Mouse (Mus musculus) splenic B cell, adult 2 months (primary cell): ENCODE measurements at regions not wholly inside any gene's neighbourhood (a gene's known extent, or its start where the extent isn't known, plus 50 kb on each side); places are given as distances from the start of the nearest gene placed in this dataset.

Source experiments
- DNase-seq: peaks from one replicate; pipeline ENCODE4 v3.0.0-alpha.2; 2011; ENCODE audit warnings: low read depth, low spot score
- H3K27me3 ChIP-seq: 2 replicates; pipeline ENCODE4 v1.6.1; 2012; ENCODE audit warnings: mild to moderate bottlenecking, low read length, moderate library complexity, mixed read lengths; ENCODE audit not compliant: control insufficient read depth, poor library complexity, insufficient read depth, severe bottlenecking
- H3K36me3 ChIP-seq: 2 replicates; pipeline ENCODE4 v1.6.1; 2012; ENCODE audit warnings: mild to moderate bottlenecking, low read length, moderate library complexity, mixed read lengths; ENCODE audit not compliant: control insufficient read depth, poor library complexity, insufficient read depth, severe bottlenecking

DNA sequence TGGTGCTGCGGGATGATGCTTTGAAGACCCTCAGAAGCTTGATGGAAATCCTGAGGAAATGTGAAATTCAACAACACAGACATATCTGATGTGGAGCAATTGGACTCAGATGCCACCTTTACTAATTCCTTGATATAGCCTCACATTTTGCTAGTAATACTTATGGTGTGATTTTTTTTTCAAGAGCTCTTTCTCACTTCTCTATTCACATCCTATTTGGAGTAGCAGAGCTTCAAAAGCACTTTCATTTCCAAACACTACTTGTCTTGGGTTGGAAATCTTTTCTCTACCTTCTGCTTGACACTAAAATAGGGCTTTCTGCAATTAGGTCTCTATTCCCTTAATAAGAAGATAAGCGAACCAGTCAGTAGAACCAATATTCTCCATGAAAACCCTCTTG lies 460.3 kb upstream of the Pappa start:
- Histone ChIP-seq H3K27me3 (no peaks in the 10 kb centered on the region), H3K36me3 (no peaks in the 10 kb centered on the region)
- DNase-seq: no peak

DNA sequence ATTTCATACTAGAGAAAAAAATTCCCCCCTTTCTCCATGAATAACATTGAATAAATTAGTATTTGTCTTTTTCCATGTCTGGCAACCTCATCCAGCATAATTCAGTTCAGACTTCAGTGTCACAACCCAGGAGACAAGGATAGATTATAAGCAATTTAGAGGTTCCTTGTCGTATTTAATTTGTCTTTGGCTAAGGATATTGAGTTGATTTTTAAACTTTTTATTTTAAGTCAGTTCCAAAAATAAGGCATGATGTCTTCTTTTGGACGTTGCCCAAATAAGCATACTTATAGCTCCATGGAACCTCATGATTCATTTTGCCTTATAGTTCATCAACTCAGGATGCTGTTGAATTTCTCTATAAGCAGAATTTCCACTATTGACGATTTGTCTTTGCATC lies 456.0 kb upstream of the Pappa start:
- no peak for DNase-seq
- Histone ChIP-seq H3K27me3 (no peaks in the 10 kb centered on the region), H3K36me3 (no peaks in the 10 kb centered on the region)

DNA sequence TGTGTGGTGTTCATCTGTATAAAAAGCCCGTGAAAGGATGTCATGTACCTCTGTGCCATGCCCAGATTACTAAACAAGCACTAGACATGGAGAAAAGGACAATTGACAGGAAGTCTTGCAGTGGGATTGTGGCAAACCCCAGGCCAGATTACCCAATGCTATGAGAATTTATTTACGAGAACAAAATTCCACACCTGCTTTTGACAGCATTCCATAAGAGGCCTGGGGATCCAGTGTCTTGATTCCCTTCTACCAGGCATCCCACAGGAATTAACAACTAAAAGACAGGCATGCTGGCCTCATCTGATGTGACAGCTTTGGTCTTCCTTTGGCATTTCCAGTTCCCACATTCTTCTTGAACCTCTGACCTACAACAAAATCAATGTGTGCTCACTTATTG lies 454.3 kb upstream of the Pappa start:
- Histone ChIP-seq H3K27me3 (no peaks in the 10 kb centered on the region), H3K36me3 (no peaks in the 10 kb centered on the region)
- DNase-seq: no peak

DNA sequence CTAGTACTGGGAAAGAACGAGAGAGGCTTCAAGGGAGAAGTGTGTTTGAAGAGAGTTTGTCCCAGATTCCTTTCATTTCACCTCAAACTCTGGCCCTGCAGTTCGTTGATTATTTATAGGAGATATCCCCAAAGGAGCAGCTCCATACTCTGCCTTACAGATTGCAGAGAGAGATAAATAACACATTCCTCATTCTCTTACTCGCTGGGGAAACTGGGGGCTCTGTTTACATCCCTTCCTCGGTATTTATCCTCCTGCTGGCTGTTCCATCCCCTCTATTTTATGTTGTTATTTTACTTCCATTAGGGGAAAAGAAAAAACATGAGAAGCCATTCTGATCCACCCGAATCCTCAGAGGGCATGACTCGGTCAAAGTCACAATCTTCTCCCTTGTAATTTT lies 447.5 kb upstream of the Pappa start:
- DNase-seq: no peak
- Histone ChIP-seq H3K27me3 (no peaks in the 10 kb centered on the region), H3K36me3 (no peaks in the 10 kb centered on the region)

DNA sequence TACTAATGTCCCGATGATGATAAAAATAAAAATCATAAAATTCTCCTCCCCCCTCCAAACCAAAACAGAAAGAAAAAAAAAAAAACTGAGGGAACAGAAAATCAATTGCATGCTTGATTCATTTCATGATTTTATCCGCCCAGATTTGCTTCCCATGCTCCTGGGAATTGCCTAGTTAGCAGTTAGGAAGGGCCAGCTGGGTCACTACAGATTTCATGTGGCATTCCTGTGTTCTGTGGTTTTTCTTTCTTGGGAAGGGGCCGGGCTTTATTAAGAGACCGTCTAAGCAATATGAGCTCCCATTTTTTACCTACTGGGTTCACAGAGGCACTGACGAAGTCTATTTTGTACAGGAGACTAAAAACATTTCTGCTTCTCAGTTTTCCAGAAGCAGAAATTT lies 447.1 kb upstream of the Pappa start:
- no peak for DNase-seq
- H3K36me3 ChIP-seq: no peaks in the 10 kb centered on the region
- no peaks in the 10 kb centered on the region for H3K27me3 ChIP-seq

DNA sequence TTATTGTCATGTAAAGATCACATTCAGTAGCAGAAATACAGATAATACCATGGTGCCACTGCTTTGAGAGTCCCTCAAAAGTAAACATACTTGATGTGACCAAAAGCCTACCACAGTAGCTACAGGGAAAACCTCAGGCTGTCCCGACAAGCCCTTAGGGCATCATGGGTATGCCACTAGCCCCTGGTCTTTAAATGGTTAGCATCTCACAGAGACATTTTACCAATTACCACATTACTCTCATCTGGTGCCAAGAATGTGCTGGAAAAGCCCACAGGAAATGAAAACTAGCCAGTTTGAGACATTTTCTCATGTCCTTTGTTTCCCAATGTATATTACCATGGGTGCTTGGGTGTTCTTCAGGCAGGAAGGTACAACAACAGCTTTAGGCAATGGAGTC lies 439.3 kb upstream of the Pappa start:
- Histone ChIP-seq H3K27me3 (no peaks in the 10 kb centered on the region), H3K36me3 (no peaks in the 10 kb centered on the region)
- no peak for DNase-seq

DNA sequence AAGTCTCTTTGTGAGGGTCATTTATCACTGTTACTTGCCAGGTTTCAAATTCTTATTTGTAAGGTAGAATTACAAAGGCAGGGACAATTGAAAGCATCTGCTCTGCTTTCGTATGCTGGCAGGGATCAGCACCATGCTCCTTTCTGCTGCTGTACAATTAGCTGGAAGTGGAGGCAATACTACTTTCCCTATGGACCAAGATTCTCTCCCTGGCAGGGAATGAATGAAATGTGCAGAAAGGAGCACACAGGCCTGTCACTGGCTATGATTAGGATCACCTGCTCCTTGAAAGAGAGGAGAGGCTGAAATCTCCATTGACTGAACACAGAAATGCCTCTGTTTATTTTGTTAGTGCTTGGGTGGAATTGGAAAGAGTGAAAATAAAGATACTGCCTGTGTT lies 427.8 kb upstream of the Pappa start:
- no peaks in the 10 kb centered on the region for H3K27me3 ChIP-seq
- no peak for DNase-seq
- no peaks in the 10 kb centered on the region for H3K36me3 ChIP-seq

DNA sequence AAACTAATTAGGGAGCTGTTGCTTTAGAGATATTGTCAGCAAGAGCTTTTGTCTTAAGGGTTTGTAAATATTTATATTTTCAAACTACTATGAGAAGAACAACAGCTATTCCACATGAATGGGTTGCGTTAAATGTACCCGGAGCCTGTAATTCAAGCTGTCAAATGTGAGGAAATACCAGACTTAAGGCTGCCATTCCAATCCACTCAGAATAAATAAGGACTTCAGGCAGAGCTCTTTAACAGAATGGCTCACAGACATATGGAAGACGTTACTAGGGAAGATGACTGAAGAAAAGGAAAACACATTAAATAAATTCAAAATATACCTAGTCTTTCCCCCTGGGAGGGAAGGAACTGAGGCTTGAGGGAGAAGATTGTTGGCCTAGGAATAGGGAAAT lies 400.7 kb upstream of the Pappa start:
- DNase-seq: no peak
- Histone ChIP-seq H3K27me3 (no peaks in the 10 kb centered on the region), H3K36me3 (no peaks in the 10 kb centered on the region)

DNA sequence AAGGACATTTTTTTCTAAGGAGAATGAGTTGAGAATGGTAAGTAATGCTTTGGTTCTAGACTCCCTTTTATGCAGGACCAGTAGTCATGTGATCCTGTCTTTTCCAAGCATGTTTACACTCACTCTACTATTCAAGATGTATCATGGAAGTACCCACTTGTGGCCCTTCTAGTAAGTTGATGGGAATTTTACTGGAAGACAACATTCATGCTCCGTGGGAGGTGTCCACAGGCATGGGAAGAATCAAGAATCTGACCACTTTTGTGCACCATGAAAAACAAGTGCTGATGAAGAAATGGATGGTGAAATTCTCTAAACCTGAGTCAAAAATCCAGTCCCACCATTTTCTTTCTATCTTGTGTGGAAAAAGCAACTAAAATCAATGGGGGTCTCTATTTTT lies 399.1 kb upstream of the Pappa start:
- DNase-seq: no peak
- H3K27me3 ChIP-seq: no peaks in the 10 kb centered on the region

DNA sequence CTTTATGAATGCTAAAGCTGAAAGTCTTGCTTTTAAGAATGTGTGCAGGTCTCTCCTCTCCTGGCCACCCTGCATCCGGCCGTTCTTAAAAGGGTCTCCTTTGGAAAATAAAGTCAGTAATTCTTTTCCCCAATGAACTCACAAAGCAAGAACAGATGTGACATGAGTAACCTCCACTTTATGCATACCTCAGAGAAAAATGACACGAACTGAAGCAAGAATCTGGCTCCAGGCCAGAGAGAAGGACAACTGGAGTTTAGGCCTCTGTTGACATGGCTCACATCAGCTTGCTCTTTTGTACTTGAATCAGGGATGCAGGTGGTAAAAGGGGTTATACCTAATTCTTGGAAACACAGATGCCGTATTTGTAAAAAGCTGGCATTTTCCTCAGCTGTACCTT lies 368.0 kb upstream of the Pappa start:
- Histone ChIP-seq H3K36me3 (no peaks in the 10 kb centered on the region), H3K27me3 (no peaks in the 10 kb centered on the region)
- no peak for DNase-seq

More for the DNA sequence above, 399.1 kb upstream of the Pappa start:
- H3K36me3 ChIP-seq: no peaks in the 10 kb centered on the region

DNA sequence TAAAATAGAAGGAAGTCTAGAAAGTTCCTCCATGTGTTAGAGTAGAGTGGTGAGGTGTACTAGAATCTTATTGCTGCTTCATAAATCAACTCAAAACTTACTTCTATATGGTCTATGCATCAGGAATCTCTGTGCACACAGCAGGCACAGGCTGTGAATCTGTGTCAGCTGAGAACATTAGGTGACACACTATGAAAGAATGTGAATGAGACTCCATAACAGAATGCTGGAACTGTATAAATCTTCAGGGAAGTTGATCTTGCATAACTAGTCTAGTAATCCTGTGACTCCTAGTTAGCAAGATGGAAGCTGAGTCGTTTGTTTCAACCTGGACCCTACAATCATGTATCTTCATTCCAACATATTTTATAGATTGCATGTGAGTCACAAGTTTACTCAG lies 355.4 kb upstream of the Pappa start:
- DNase-seq: no peak

DNA sequence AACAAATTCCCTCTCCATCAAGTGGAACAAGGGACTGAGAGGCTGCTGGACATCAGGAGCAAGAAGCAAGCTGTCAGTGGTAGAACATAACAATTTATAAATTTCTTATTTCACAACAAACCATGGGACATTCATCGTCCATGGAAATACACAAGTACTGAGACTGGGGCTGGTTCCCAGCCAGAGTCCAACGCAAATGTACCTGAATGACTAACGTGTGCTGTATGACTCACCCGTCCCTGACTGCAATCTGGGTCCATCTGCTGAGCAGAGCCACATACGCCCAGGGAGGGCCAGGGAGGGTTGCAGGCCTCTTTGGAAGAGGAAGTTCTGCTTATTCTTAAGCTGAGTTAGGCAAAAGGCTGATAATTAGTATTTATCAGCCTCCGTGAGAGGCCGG lies 320.1 kb upstream of the Pappa start:
- no peaks in the 10 kb centered on the region for H3K36me3 ChIP-seq
- no peak for DNase-seq
- H3K27me3 ChIP-seq: no peaks in the 10 kb centered on the region

More for the DNA sequence above, 355.4 kb upstream of the Pappa start:
- Histone ChIP-seq H3K27me3 (no peaks in the 10 kb centered on the region), H3K36me3 (no peaks in the 10 kb centered on the region)

DNA sequence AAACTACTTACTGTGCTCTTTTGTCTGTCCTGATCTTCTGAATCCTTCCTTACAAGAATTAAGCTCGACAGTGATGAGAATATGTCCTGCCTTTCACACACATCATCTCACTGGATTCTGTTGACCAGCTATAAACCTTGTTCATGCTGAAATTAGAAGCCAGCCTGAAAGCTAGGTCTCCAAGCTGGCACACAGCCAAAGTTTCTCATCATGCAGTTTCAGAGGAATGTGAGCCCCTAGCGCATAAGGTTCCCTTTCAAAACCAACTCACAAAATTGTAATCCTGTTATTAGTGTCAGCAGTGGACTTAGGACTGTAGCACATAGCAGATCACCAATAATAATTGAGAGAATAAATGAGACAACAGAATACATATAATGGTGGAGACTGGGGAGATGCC lies 319.0 kb upstream of the Pappa start:
- H3K27me3 ChIP-seq: no peaks in the 10 kb centered on the region
- DNase-seq: no peak
- no peaks in the 10 kb centered on the region for H3K36me3 ChIP-seq

DNA sequence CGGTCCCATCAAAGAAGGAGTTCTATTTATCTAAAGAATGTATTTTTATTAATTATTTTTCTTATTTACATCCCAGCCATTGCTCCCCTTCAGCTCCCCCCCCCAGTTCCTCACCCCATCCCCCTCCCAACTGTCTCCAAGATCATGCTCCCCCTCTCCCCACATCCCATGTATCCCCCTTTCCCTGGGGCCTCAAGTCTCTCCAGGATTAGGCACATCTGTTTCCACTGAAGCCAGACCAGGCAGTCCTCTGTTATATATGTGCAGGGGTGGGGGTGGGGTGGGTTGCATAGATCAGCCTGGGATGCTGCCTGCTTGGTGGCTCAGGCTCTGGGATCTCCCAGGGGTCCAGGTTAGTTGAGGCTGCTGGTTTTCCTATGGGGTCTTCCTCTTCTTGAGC lies 316.8 kb upstream of the Pappa start:
- no peaks in the 10 kb centered on the region for H3K36me3 ChIP-seq
- DNase-seq: no peak
- H3K27me3 ChIP-seq: no peaks in the 10 kb centered on the region

DNA sequence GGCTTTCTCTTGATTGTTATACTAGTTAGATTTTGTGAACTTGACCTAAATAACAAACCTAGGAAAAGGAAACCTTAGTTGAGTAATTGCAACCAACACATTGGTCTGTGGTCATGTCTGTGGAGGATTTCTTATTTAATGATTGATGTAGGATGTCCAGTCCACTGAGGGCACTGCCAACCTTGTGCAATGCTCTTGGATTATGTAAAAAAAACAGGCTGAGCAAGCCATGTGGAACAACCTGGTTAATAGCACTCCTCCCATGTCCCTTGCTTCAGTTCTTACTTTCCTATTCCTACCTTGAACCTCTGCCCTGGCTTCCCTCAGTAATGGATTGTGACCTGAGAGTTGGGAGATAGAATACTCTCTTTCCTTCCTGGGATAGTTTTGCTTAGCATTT lies 312.0 kb upstream of the Pappa start:
- H3K36me3 ChIP-seq: no peaks in the 10 kb centered on the region
- H3K27me3 ChIP-seq: no peaks in the 10 kb centered on the region
- no peak for DNase-seq

DNA sequence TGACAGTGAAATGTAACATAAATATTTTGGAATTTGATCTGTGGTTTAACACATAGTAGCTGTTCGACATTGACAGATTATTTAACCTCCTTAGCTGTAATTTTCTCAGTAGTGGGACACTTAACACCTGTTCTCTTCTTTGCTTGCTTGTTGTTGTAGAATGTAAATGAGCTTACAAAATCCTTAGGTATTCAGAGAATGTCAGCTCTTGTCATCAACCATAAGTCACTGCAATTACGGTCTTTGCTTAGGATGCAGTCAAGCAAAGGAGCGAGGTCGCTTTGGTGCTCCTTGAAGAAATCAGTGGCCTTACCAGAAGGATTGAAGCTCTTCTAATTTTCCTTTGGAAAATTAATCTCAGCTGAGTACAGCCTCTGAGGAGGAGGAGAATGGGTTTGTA lies 311.2 kb upstream of the Pappa start:
- Histone ChIP-seq H3K36me3 (no peaks in the 10 kb centered on the region), H3K27me3 (no peaks in the 10 kb centered on the region)
- DNase-seq: no peak

DNA sequence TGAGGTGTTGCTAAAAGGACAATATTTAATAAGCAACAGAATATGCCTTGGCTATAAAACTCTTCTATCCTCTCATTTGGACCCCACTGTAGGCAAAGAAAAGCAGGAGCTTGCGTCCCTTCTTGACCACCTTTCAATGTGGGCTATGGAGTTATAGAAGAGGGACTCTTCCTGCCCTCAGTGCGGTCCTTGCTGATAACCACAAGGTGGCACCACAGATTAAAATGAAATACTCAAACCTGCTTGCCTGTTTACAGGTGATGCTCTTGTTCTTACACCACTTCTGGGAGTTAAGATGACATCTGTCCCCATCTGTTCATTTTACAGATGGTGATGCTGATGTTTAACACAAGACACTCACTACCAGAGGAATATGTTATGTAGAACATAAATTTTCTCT lies 291.1 kb upstream of the Pappa start:
- Histone ChIP-seq H3K36me3 (no peaks in the 10 kb centered on the region), H3K27me3 (no peaks in the 10 kb centered on the region)
- DNase-seq: no peak
